Mouse (Mus musculus): ENCODE data around the gene Pear1.

Pear1 gene

GRCm38 (mm10) chr3:87809322-87809962 is 14.7 kb downstream of the Pear1 start:
- DNase-seq (ENCODE audit: low spot score) = no peak

GRCm38 (mm10) chr3:87804038-87804677 is 19.9 kb downstream of the Pear1 start:
- DNase-seq (ENCODE audit: low spot score) = no peak

- DNase-seq (ENCODE audit: low spot score) = no peak
Measured at GRCm38 (mm10) chr3:87801681-87802080, 22.4 kb downstream of the Pear1 start.

GRCm38 (mm10) chr3:87796736-87797334 is 27.3 kb downstream of the Pear1 start, which contains the start of gene Insrr:
Gene Insrr, plus strand, starts transcription at chr3:87796951.
- no peak for DNase-seq (ENCODE audit: low spot score)

- DNase-seq (ENCODE audit: low spot score) = peak; percentile 46
Measured at GRCm38 (mm10) chr3:87795336-87796277, 28.5 kb downstream of the Pear1 start.

- DNase-seq (ENCODE audit: low spot score) = no peak
Measured at GRCm38 (mm10) chr3:87794922-87795325, 29.2 kb downstream of the Pear1 start, which contains the start of gene Ntrk1. Gene Ntrk1, minus strand, starts transcription at chr3:87795162.

- DNase-seq (ENCODE audit: low spot score) = no peak
Measured at GRCm38 (mm10) chr3:87789768-87790167, 34.3 kb downstream of the Pear1 start.

- DNase-seq (ENCODE audit: low spot score) = no peak
Measured at GRCm38 (mm10) chr3:87789248-87789647, 34.9 kb downstream of the Pear1 start.

- no peak for DNase-seq (ENCODE audit: low spot score)
Measured at GRCm38 (mm10) chr3:87785626-87786214, 38.4 kb downstream of the Pear1 start.

GRCm38 (mm10) chr3:87785156-87785555 is 39.0 kb downstream of the Pear1 start:
- no peak for DNase-seq (ENCODE audit: low spot score)

GRCm38 (mm10) chr3:87783282-87784023 is 40.7 kb downstream of the Pear1 start:
- no peak for DNase-seq (ENCODE audit: low spot score)

- no peak for DNase-seq (ENCODE audit: low spot score)
Measured at GRCm38 (mm10) chr3:87779086-87779485, 45.0 kb downstream of the Pear1 start.

GRCm38 (mm10) chr3:87778283-87778682 is 45.8 kb downstream of the Pear1 start:
- no peak for DNase-seq (ENCODE audit: low spot score)

- no peak for DNase-seq (ENCODE audit: low spot score)
Measured at GRCm38 (mm10) chr3:87771088-87771487, 53.0 kb downstream of the Pear1 start.

- DNase-seq (ENCODE audit: low spot score) = peak; percentile 39
Measured at GRCm38 (mm10) chr3:87770280-87770679, 53.8 kb downstream of the Pear1 start.

GRCm38 (mm10) chr3:87769506-87769905 is 54.6 kb downstream of the Pear1 start:
- DNase-seq (ENCODE audit: low spot score) = no peak

GRCm38 (mm10) chr3:87768844-87769243 is 55.3 kb downstream of the Pear1 start:
- peak; percentile 64 for DNase-seq (ENCODE audit: low spot score)

GRCm38 (mm10) chr3:87768431-87768830 is 55.7 kb downstream of the Pear1 start:
- DNase-seq (ENCODE audit: low spot score) = no peak

- DNase-seq (ENCODE audit: low spot score) = no peak
Measured at GRCm38 (mm10) chr3:87767764-87768163, 56.3 kb downstream of the Pear1 start.

- DNase-seq (ENCODE audit: low spot score) = no peak
Measured at GRCm38 (mm10) chr3:87766284-87766667, 57.8 kb downstream of the Pear1 start.

Measured in layer of hippocampus, adult 11-12 months (tissue).